Mouse (Mus musculus) thymus, postnatal 25 days (tissue): ENCODE measurements at regions not wholly inside any gene's neighbourhood (a gene's known extent, or its start where the extent isn't known, plus 50 kb on each side); places are given as distances from the start of the nearest gene placed in this dataset.

Experiments used
- DNase-seq: peaks from one replicate; pipeline ENCODE4 v3.0.0; 2022

DNA sequence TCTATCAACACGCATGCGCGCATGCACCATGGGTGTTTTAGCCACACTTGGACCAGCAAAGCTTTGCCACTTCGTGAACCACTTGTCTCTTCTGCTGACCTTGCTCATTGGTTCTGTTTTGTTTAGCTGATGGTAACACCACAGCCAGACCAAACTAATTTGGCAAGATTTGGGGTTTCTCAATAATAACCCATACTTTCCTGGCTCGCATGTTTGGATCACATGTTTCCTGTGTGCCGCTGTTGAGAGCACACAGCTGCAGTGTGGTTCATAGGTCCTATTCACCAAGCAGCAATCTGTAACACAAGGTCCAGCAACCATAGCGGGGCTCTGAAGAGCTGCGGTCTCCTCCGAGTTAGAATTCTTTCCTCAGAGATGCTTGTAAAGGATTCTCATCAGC lies 126.4 kb upstream of the Gas1 start:
- DNase-seq: no peak

DNA sequence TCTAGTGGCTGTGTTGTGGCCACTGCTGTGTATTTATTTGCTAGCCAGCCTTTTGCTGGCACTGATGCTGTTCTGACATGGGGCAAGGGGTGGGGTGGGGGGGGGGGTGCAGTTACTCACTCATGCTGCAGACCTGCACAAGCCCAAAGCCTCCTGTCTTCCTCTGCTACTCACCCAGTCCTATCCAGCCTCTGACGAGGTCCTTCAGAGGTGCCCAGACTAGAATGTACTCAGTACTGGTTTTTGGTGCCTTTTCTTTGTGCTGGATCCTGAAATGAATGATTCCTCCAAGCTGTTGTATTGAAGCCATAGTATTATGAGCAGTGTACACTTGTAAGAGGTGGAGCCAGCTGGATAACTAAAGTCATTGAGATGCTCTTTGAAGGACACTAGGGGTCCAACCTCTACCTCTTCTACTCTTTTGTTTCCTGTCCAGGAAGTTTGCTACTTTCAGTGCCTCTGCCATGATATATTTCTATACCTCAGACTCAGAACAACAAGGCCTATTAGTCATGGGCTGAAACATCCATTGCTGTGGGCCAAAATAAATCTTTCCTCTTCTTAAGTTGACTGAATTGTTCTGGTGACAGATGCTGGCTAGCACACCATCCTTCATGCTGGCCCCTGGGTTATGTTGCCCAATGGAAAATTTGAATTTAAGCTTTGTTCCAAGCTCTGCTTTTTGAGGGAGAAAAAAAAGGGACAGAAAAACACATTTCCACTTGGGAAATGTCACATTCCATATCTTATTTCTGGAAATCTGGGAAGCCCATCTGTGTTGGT lies 128.1 kb upstream of the Gas1 start:
- DNase-seq: no peak

- DNase-seq: no peak
Observed at GRCm38 (mm10) chr13:60308062-60308801, 131.1 kb upstream of the Gas1 start.

DNA sequence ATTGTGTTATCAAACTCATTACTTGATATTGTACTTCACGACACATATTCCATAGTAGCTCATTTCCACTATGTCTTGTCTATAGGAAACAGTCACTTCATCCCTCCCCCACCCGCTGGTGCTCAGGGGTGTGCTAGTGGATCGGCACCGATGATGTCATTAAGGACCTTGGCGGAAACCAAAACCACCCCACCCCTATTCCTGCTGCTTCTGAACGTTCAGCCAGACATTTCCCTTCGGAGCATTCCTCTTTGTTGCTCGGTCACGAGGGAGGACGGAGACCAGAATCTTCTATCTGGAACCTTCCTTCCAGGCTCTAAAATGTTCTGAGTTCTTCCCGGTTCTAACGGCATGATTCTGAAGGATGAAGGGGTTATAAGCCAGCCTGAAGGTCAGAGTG lies 132.3 kb upstream of the Gas1 start:
- DNase-seq: no peak

- no peak for DNase-seq
Observed at GRCm38 (mm10) chr13:60309926-60310325, 132.8 kb upstream of the Gas1 start.

- no peak for DNase-seq
Observed at GRCm38 (mm10) chr13:60312397-60313085, 135.4 kb upstream of the Gas1 start.

DNA sequence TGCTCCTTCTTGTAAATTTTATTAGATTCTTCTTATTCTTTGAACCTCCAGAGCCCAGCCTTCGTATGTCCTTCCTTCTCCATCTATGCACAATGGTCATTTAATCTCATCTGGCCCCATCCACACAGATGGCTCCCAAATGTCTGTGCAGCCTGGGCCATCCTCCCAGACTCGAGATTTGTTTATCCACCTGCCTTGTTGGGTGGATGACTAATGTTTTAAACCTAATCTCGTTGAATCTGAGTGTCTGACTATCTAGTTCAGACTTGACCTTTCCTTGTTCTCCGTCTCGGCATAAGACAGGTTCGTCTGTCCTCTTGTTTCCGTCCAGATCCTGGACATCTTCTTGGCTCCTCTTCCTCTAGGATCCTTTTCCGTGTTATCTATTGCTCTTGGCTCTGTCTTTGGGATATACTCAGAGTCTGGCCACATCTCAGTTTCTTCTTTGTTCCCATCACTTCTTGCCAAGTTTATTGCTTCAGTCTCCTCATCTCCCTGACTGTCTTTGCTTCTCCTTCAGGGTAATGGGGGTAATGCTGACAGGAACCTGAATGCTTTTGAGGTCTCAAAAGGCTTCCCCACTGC lies 141.4 kb upstream of the Gas1 start:
- DNase-seq: no peak

- no peak for DNase-seq
Observed at GRCm38 (mm10) chr13:60319268-60319667, 142.1 kb upstream of the Gas1 start.

DNA sequence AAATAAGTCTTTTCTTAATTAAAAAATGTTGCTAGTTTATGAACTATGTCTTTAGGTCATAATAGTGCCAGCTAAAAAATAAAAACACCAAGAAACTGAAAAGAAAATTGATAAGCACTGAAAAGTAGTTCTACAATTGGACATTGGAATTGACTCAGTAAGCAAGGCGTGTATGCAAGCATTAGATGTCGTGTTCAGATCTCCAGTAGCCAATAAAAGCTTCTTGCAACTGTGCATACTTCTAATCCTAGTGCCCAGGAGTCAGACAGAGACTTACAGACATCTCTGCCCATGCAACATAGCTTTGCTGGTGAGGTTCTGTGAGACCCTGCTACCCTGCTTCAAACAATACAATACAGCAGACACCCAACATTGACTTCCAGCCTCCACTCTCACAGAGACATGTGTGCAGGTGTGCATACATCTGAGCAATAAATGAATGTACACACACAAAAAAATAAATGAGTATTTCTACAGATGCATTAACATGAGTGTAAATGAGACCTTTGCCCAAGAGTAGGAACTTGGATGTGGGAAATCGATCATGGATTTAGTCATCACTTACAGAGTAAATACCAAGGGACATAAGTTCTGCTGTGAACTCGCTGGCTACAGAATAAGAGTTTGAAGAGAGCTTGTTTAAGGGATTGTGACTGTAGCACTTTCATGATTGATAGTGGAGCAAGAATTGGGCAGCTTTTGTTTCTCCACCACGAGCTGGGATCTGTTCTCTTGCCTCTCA lies 142.9 kb upstream of the Gas1 start:
- DNase-seq: no peak

- no peak for DNase-seq
Observed at GRCm38 (mm10) chr13:60322579-60322978, 145.4 kb upstream of the Gas1 start.

DNA sequence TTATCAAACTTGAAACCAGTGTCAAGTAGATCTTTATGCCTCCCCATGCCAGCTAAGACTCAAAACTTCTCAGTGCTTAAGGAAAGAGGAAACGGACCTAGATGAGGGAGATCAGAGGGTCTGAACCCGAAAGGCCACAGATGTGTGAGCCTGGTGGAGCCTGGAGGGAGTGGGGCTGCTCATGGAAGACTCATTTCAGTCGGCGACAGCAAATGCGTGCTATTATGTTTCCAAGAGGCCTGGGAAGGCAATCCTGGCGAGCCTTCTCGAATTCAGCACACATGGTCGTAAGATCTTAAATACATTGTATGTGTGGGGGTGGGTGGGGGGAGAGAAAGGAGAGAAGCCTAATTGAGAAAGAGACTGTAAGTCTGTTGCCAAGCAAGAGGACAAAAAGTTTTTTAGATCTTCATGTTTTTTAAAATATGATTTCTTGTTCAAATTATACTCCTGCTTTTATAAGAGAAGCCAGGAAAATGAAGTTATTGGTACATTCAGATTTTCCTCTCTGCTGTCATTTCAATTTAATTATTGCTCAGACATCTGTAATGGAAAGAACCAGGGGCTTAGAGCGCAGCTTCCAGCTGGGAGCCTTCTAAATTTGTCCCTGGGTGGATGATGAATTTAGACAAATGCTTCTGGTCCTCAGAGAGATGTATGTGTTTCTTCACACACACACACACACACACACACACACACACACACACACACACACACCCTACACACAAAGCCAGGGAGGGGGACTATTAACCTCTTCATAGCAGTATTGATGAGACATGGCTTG lies 153.5 kb upstream of the Gas1 start:
- DNase-seq: no peak

DNA sequence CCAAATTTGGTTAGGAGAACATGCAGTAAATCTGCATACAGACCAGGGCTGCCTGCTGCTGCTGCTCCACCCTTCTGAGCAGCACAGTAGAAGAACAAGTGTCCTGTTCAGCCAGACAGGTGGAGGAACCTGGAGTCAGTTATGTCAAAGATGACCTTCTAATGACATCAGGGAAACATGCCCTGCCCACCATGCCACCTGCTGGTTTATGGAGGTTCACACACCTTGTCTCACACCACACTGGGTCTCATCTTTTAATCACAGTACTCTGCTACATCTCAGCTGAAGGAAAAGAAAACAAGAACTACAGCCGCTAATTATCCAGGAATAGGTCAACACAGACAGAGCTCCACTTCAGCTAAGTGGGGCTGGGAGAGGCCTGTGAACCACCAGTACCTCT lies 159.0 kb upstream of the Gas1 start:
- DNase-seq: no peak

- no peak for DNase-seq
Observed at GRCm38 (mm10) chr13:60337383-60337782, 160.2 kb upstream of the Gas1 start.

DNA sequence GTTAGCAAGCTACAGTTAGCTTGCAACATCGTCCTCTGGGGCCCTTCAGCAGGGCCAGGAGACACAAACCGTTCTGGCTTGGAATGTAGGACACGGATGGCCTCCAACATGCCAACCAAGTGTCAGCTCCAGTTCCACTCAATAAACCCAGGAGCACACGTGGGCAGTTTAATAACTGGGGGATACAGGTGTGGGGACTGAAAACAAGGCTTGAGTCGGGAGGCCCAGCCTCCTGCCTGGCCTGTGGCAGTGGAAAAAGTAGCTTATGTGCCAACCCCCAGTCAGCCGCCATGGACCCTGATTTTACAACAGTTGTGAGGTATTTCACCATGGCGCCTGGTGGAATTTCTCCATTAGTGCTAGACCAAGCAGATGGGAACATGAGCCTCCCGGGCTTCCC lies 160.9 kb upstream of the Gas1 start:
- no peak for DNase-seq

- no peak for DNase-seq
Observed at GRCm38 (mm10) chr13:60340068-60340467, 162.9 kb upstream of the Gas1 start.

- no peak for DNase-seq
Observed at GRCm38 (mm10) chr13:60347881-60348280, 170.7 kb upstream of the Gas1 start.

GRCm38 (mm10) chr13:60348438-60348837 lies 171.3 kb upstream of the Gas1 start:
- no peak for DNase-seq

DNA sequence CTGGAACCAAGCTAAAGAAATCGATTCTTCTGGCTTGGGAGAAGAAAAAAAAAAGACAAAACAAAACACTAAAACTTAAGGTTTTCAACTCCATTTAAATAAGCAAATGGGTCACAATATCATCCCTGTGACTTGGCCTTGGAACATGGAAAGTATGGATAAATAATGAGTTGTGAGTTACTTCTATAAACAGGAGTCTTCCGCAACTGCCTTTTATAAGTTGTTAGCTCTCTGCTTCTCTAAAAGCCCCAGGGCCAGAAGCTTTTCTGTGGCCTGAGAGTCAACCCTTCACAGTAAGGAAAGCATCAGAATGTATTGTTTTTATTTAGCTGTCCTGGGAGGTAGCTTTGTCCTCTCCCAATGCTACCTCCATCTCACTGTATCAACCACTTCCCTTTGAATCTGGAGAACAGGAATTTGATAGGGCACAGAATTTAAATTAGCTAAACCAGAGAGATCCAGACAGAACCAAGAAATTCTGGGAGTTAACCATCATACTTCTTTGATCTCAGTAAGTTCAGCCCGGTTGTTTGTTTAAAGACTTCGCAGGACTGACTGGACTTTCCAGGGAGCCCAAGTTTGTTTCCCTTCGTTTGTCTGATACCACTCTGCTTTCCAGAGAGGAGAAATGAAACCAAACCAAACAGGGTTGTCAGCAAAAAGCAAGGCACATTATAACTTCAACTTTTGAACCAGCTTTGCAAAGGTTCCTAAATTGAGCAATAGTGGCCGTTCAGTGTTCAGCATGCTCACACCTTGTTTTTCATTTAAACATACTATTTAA lies 178.7 kb upstream of the Gas1 start:
- DNase-seq: no peak

DNA sequence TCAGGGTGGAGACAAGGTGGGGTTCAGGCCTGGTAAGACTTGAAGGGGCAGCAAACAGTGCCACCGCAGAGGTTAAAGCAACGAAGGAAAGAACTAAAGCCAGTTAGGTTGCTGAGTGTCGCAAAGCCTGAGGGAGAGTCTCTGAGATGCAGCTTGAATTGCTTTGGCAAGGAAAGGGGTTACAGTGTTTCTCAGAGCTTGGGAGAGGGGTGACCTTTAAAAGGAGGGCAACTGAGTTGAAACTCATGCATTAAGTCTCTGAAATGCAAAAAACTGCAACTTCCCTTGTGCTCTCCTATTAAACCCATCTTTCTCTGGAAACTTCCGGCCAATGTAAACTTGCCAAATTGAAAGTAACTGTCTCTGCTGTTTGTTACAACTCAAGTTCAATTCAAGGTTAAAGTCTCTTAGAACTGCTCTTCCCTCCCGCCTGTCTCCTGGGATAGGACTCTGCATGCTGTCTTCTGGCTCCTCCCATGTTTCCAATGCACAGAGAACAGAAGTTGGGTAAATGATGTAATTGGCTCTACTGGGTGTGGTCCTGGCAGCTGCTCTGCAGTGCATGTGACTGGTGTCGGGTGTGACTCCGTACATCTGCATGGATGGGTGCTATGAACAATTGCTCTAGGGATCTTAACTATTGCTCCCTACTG lies 181.4 kb upstream of the Gas1 start:
- no peak for DNase-seq
